In the genomic region with DNA sequence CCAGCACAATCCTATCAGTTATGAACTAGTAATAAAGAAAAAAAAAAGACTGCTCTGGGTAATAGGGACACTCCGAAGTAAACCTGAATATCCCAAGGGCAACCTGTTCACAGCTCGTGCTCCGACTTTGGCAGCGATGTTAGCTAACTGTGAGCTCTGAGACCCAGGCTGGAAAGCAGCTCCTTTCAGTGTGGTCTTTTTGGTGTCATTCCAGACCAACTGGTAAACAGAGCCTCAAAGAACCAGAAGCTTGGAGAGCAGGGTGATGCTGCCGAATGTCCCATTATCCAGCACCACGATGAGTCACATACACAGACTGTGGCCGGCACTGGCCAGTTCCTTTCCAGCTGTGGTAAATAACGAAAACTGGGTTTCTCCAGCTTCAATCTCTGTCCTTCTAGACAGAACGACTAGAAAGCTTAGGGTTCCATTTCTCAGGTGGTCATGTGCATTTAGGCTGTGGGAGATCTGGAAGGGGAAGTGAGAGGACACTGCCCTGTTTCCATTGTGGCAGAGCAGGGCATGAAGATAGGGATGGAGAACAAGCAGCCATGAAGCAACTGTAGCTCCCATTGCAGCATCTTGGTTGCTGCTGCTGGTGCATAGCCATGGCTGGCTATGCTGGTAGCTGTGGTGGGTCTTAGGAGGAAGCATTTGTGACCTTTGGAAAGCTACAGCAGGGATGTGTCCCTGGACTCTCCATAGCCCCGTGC, we compare ENCODE assay signal across 15 mouse cellular contexts.
"Had no signal": no experiment of that assay in that cellular context is flagged by ENCODE, and none has a peak within 500 bp of the region (broad histone marks: within the 10 kb centered on the region; RNA-seq: fewer than 3 reads in every experiment).

No protein-coding gene starts in this region.

- ATAC-seq: liver, embryonic 12.5 days; midbrain, embryonic 13.5 days had no signal

- H3K36me3 ChIP-seq: limb, embryonic 15.5 days; liver, embryonic 12.5 days; midbrain, embryonic 13.5 days; neural tube, embryonic 15.5 days had no signal

- H3K27ac ChIP-seq: kidney, postnatal 0 days; left cerebral cortex, adult 2 months; limb, embryonic 15.5 days; liver, embryonic 12.5 days; midbrain, embryonic 13.5 days; neural tube, embryonic 15.5 days had no signal

- DNase-seq: kidney, adult 9 months; kidney, postnatal 36 days; lung, embryonic 14.5 days; lung, postnatal 10 days; lung, postnatal 4 days; right cerebral cortex, adult 18-20 months; right cerebral cortex, postnatal 25 days; thymus, postnatal 36 days had no signal

- H3K4me3 ChIP-seq: left cerebral cortex, adult 2 months; limb, embryonic 15.5 days; liver, embryonic 12.5 days; midbrain, embryonic 13.5 days; myocyte; neural tube, embryonic 15.5 days had no signal

- H3K9me3 ChIP-seq: limb, embryonic 15.5 days; liver, embryonic 12.5 days; midbrain, embryonic 13.5 days; neural tube, embryonic 15.5 days had no signal

- H3K27me3 ChIP-seq: limb, embryonic 15.5 days; liver, embryonic 12.5 days; midbrain, embryonic 13.5 days; neural tube, embryonic 15.5 days had no signal

- H3K9ac ChIP-seq: limb, embryonic 15.5 days; liver, embryonic 12.5 days; lung, embryonic 14.5 days; midbrain, embryonic 13.5 days; neural tube, embryonic 15.5 days had no signal

- H3K4me2 ChIP-seq: limb, embryonic 15.5 days; liver, embryonic 12.5 days; lung, embryonic 14.5 days; midbrain, embryonic 13.5 days; neural tube, embryonic 15.5 days had no signal

- H3K4me1 ChIP-seq: limb, embryonic 15.5 days; liver, embryonic 12.5 days had no signal
